Mouse (Mus musculus) embryo, embryonic 9.5 days (tissue): ENCODE results near the gene Arhgdia.
"Not testable (repeated sequence)": the region's sequence is repeated elsewhere in the genome, so short reads cannot be mapped to it uniquely, and the experiment has no call there.

Experiments
- DNase-seq: peaks from one replicate; pipeline ENCODE4 v3.0.0-alpha.2; 2017; ENCODE audit errors: extremely low spot score

Arhgdia gene

DNA sequence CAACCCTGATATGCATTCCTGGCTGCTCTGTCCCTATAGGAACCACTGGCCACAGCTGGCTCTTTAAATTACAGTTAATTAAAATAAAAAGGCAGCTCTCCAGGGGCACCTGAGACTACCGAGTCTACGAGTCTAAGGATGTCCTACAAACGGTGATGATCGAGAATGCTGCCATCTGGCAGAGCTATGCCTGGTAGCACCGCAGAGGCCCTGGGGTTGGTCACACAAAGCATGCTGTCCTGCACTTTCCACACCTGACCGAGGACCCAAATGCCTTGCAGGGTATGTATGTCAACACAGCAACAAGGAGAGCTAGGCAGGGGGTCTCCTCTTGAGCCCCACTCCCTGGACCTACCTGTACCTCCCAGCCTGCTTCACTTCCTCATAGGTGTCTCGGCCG, 32.6 kb upstream of the Arhgdia start:
- DNase-seq, result no peak

DNA sequence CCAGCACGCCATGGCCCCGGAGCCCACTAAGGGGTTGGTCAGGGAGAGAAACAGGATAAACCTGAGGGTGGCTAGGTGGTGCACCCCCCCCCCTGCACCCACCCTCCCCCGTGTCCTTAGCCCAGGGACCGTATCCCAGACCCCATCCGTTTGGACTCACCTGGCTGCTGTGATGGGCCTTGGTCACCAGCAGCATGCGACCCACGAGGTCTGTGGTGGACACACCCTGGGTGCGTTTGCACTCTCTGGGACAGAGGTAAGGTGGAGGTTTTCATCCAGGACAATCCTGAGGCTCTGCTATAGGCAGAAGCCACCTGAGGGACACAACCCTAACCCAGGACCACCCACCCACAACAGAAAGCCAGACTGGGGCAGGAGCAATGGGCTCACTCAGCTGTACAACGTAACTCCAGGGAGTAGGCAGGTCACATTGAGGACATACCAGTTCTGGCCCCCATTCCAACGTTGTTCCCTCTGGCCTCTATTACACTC, 32.1 kb upstream of the Arhgdia start:
- no peak for DNase-seq

DNA sequence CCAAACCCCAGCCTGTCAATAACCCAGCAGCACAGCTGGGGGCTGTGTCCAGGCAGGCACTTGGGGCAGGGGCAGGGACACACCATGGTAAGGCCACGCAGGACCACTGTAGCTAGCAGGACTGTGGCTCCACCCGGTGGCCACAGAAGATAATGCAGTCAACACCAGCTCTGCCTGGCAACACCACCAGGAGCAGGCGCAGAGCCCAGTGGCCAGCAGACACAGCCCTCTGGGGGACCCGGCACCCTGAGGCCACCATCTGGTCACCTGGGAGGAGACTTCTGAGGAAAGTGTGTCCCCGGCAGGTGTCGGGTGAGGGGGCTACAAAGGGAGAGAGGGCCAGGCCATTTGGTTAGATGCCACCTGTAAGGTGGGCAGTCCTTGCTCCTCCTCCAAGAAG, 31.3 kb upstream of the Arhgdia start:
- peak; percentile 74 for DNase-seq

DNA sequence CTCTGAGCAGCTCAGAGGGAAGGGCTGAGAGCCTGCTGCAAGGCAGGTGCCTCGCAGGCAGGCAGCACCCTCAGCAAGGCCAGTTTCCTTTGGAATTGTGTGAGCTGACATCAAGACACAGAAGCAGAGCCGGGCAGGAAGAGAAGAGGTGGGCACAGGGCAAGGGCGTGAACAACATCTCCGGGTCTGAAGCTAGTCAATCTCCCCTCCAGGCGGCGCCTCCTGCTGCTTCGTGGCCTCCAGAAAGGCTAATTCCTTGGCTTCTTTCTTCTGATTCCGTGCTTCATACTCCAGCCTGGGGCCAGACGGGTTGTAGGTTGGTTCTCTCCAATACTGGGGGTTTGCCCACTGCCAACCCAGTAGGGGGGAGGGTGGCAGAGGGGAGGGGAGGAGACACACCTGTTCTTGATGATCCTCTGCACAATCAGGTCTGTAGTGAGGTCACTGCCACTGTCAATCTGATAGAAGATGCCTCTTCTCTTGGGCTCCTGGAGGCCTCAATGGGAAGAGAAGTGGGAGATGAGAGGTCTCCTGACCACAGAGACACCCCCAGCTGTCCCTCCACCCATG, 29.1 kb upstream of the Arhgdia start:
- DNase-seq, result no peak

DNA sequence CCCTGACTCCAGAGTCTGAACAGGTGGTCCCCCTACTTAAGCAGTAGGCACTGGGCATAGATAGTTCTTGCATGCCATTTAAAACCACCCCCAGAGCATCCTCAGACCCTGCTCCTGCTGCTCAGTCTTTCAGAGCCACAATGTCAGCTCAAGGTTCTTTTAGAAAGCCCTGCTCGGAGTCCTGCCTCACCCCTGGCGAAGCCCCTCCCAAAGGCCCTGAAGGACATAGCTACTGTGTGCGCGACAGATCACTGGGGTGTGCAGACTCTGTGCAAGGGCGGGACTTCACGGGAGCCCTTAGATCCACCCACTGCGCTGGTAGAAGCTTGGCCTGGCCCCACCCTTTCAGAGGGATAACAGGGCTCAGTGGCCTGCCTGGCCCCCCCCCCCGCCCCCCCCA, 27.8 kb upstream of the Arhgdia start:
- no peak for DNase-seq

DNA sequence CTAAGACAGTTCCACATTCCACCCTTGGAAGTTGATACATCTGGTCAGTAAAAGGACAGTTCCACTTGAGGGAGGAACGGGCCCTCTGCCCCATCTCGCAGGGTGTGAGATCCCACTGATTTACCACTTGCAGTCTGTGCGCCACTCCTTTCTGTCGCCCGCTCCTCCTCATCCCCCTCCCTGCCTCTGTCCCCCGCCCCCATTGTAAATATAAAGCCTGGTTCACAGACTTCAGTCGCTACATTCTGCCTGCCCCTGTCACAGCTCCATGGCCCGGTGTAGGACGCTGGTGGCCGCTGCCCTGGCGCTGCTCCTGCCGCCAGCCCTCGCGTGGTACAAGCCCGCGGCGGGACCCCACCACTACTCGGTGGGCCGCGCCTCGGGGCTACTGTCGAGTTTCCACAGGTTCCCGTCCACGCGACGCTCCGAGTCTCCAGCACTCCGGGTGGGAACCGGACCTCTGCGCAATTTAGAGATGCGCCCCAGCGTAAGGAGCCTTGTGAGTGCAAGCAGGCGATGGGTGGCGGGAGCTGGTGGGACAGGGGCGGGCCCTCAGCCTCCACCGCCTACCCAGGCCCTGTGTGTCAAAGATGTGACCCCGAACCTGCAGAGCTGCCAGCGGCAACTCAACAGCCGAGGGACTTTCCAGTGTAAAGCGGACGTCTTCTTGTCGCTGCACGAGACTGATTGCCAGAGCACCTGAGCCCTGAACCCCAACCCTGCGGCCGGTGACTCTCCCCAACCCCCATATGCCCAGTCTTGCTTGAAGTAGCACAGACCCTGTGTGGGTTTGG, 27.0 kb upstream of the Arhgdia start, which contains the start of gene Npb:
Npb (plus strand) TSS at position 237 of the 794 bp plus-strand sequence.
- no peak for DNase-seq

DNA sequence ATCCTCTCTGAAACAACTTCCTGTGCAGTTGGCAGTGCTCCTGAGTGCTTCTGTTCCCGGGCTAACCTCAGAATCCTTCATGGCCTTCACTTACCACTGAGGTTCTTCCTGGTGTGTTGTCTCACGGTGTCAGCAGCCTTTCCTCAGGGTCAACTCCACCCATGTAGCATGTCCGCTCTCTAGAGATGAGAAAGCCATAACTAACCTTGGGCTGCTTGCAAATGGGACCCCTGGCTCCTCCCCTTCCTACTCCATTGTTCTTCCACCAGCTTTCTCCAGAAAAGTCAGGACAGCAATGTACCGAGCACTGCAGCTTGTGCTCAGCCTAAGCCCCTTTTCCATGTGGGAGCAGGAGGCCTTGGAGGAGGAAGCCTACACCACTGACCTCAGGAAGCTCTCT, 25.3 kb upstream of the Arhgdia start:
- DNase-seq, result no peak

DNA sequence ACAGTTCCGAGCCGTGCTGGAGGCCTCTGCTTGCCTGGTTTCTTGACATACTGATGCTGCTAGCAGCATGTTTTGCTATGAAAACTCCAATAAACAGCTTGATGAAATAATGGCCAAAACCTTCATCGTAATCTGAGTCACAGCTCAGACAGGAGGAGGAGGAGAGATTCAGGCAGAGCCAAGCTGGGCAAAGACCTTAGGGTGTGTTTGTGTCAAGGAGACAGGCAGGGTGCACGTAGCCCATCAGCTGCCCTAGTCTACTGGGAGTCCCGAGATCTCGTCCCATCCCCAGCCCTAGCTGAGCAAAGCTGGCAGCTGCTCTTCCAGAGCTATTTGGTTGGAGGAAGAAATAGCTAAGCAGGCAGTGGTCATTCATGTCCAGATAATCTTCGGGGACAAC, 24.2 kb upstream of the Arhgdia start:
- no peak for DNase-seq

DNA sequence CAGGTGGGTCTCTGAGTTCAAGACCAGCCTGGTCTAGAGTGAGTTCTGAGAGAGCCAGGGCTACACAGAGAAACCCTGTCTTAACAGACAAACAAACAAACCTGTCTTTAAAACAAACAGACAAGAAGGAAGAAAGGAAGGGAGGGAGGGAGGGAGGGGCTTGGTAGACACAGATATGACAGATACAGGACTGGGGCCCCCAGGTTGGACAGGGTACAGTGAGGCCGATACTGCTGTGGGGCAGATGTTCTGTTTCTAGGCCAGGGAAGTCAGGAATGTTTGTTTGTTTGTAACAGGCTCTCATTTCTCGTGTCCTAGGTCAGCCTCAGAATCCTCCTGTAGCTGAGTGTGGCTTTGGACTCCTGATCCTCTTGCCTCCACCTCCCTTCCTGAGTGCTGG, 22.1 kb upstream of the Arhgdia start:
- DNase-seq, result no peak

DNA sequence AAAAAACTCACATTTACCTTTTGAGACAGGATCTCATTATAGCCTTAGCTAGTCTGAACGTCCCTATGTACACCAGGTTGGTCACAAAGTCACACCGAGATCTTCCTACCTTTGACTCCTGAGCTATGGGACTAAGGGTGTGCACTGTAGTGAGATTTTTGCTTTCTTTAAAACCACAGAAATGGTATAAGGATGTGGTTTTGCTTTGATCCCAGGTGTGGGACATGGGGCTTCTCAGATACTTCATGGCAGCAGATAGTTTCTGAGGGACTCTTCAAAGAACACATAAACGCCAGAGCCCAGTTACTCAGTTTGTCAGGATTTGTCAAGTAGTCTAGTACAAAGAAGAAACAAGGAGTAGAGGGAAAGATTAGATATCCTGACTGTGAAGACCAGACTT, 19.3 kb upstream of the Arhgdia start:
- no peak for DNase-seq

DNA sequence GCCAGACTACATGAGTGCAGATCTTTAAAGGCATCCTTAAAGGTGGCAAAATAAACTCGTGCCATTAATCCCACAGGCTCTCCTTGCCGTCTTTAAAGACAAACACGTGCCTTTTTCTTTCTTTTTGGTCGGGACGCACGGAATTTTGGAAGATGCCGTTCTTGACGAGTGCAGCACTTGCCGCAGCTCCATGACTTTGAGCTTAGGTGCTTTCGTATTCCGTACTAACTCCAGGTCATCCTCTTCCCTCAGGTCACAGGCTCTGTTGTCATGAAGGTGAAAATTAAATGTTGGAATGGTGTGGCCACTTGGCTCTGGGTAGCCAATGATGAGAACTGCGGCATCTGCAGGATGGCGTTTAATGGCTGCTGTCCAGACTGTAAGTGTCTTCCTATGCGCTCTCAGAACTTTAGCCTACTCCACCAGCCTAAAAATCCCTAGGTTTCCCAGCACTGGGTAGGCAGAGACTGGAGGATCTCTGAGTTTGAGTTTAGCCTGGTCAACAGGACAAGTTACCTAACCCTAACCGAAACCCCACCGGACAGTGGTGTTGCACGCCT, 17.6 kb upstream of the Arhgdia start:
- peak; percentile 12 for DNase-seq

DNA sequence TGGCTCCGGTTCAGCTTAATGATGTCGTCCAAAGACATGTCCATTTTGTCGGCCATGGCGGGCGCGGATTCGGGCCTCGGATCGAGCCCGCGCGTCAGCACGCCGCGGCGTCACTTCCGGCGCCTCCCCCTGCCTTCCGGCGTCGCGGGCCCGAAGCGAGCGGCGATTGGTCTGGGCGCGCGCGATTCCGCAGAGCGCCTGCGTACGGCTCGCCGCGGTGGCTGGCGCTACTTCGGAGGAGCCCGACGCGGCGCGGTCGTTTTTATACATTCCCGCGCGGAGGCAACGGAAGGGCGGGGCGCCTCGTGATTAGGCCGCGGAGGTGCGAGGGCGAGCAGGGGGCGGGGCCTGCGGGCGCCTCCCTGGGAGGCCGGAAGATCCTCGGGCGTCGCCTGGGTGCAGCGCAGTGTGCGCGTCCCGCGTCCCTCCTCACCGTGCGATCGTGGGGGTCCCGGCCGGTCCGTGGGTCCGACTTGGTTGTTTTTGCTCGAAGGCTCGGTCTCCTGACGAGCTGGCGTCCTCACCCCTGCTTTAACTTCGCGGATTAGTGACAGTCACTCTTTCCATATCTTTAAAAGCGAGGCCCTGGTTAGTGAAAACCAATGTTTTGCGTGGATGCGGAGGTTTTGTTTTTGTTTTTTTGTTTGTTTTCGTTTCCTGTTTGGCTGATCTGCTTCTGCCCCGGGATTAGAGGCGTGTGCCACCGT, 17.0 kb upstream of the Arhgdia start, which contains the start of the genes Alyref and Anapc11:
Alyref (minus strand) TSS at position 83 of the 707 bp plus-strand sequence.
Anapc11 (plus strand) TSS at position 139 of the 707 bp plus-strand sequence.
- DNase-seq, result peak; percentile 93

DNA sequence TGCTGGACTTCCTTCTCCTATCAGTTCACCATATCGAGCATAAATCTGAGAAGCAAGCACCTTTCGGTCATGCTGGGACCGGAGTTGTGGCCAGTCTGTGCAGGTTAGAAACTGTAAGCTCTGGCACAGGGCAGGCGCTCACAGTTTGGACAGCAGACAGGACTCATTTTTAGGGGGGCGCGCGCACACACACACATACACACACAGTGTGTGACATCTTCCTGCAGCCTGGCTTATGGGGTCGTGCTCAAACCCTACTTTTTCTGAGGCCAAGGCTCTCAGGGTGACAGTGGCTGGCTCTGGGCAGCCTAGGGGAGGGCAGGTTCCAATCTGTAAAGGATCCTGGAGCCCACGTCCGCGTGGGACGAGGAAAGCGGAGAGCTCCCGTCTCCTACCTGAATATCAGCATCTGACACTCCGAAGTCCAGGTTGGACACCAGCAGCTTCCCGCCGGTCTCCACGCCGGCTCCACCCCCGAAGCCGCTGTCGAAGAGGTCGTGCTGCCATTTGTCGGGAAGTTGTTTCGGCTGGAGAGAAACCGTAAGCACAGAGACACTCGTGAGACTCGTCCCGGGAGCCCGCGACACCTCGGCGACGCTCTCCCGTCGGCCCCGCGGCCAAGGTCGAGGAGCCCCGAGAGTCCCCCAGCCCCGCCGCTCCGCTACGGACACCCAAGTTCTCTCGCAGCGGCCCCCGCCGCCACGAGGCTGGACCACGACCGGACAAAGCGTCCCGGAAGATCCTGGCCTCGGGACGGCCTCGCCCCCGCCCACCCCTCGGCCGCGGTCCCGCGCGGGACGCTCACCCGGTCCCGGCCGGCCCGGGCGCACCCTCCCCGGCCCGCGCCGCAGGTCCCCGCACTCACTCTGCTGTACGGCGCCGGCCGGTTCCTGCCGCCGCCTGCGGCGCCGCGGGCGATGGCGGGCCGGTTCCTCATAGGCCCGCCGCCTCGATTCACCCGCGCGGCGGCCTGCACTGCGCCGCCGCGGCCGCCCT, 16.1 kb upstream of the Arhgdia start:
- DNase-seq, result peak; percentile 34

DNA sequence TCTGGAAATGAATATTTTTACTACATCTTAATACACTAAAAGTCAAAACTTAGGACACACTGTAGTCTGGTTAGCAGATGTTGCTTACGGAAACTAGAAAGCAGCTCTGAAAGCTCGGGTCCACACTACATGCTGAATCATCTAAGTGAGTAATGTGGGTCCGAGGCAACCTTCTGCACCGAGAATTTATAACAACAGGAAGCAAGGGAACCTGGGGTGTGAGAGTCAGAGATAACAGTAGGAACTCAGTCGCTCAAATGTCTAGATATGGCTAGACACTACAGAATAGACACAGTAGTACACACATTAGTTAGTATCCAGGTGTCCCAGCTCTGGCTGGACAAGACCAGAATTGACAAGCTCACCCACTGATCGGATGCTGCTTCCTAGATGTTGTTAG, 7.1 kb upstream of the Arhgdia start:
- no peak for DNase-seq

DNA sequence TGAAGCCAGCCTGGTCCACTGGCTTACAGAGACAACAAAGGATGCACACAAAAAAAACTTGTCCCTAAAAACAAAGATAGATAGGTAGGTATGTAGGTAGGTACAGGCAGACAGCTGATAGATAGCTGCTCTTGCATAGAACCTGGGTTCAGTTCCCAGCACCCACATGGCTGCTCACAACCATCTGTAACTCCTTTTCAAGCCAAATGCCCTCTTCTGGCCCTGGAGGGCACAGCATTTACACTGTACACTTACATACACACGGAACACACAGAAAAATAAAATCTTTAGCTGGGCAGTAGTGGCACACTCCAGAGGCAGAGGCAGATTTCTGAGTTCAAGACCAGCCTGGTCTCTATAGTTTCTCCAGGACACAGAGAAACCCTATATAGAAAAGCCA, 2.5 kb upstream of the Arhgdia start:
- DNase-seq, result no peak

DNA sequence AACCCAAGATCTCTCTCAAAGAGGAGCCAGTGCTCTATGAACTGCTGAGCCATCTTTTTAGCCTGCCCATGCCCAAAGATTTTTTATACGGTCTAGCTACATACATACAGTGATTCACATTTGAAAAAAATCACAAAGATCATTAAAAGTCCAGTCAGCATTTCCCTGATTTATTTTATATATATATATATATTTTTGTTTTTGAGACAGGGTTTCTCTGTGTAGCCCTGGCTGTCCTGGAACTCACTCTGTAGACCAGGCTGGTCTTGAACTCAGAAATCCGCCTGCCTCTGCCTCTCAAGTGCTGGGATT, 1.5 kb upstream of the Arhgdia start:
- not testable (repeated sequence) for DNase-seq

DNA sequence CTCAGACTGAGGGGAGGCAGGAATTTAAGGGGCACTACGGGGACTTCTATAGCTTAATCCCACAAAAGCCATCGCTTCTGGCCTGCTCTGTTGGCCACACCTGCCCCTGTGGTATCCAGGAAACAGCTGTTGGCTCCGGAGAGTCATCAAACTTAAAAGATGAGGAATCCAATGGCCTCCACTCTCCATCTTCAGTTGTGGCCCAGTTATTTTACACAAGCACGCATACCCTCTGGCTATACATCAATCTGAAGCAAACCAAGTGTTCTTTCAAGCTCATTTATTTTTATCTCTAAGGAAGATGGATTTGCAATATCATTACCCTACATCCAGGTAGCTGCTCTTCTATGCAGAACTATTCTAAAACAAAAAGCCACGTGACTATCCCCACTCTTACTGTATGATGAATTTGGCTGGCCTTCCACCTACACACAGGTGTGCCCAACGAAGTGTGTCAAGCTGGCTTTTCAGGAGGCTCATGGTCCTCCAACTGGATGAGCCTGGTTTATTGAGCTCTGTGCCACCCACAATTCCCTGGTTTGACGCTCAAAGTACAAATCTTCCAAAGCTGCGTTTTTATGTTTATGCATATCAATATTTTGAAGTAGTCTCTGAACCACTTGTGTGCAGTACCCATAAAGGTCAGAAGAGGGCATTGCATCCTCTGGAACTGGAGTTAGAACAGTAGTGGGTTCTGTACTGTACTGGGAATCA, 1.0 kb upstream of the Arhgdia start:
- DNase-seq, result peak; percentile 40

DNA sequence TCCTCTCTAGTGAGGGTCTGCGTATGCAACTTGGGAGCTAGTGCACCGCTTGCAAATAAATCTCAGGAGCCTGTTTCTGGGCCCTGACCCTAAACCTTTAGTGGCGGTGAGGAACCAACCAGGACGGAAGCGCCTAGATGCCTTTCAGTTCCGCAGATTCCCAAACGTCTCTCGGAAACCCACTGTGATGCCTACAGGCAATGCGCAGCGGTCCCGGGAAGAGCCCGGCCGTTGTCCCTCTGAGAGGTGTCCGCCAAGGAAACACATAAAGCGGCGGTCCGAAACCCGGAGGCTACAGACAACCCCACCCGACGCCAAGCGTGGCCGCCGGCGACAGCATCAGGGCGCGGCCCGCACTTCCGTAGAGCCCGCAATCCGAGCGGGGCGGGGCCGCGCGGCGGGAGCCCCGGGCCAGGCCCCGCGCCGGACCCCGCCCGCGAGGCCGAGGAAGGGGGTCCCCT, 523 bp downstream of the Arhgdia start:
- peak; percentile 44 for DNase-seq

DNA sequence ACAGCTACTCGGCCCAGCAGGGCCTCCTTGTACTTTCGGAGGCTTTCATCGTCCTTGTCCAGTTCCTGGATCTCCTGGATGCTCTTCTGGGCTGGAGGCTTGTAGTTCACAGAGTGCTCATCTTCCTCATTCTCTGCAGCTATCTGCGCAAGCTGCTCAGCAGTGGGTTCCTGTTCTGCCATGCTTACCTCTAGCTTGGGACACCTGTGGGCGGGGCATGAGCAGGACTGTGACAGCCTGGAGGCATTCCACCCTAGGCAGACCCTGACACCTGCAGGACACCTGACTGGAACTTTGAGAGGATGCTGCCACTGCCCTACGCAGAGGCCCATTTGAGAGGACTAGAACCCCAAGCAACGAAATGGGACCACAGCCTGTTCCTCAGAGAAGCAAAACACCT, 1.2 kb downstream of the Arhgdia start:
- DNase-seq, result no peak

DNA sequence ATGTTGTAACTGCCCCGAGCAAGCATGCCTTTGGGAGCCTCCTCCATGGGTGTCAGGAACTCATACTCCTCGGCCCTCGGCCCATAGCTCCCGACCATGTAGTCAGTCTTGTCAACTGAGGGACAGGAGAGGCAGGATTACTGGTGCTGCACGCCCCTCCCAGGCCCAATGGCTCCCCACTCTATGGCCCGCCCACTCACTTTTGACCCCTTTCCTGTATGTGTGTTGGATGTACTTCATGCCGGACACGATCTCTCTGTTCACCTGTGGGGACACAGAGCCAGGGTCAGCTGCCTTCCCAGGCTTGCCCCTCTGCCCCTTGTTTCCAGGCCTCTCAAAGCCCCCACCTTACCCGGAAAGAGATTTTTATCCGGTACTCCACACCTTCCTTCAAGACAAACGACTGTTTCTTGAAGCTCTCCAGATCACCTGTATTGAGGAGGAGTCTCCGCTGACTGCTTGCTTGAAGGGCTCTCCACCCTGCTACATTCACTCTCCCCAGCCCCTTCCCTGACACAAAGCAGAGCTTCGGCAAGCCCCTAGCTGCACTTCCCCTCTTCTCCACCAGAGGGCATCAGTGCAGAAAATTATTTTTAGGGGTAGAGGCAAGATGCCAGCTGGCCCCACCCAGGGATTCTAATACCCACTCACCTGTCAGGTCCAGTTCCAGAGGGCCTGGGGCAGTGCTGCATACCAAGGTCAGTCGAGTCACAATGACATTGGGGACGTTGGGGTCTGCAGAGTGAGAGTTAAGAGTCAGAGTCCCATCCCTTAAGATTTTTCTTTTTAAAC, 1.9 kb downstream of the Arhgdia start:
- DNase-seq, result peak; percentile 87
